Mouse (Mus musculus) cerebellum, adult 2 months (tissue): ENCODE measurements around the gene Med23.

Source experiments
- CTCF ChIP-seq: fragments of 200-500 bp; IDR thresholded peaks from 2 replicates; pipeline ENCODE4 v1.5.1; 2011; ENCODE audit warnings: low read depth, mild to moderate bottlenecking, control low read depth, low read length, moderate library complexity, borderline replicate concordance; ENCODE audit not compliant: insufficient read depth
- POLR2A ChIP-seq: fragments of 200-500 bp; IDR thresholded peaks from 2 replicates; pipeline ENCODE4 v1.6.1; 2011; ENCODE audit warnings: low read length, control low read depth, borderline replicate concordance; ENCODE audit not compliant: insufficient read depth

GRCm38 (mm10) chr10:24864434-24864833 lies 5.4 kb upstream of the Med23 start:
- TF ChIP-seq CTCF: no peak
- no peak for TF ChIP-seq POLR2A
